Mouse (Mus musculus): ENCODE data around the gene Banf2. TPM values are rescaled to one million over a fixed set of nuclear protein-coding genes. Genes with fewer than 3 reads are reported as not detected.

Banf2 gene
- polyA plus RNA-seq, 1 experiment from 2014 or later: not detected

GRCm38 (mm10) chr2:144078897-144079296 lies 46.0 kb downstream of the Banf2 start:
- DNase-seq (ENCODE audit: low spot score): no peak
- no peaks in the 10 kb centered on the region for H3K27me3 ChIP-seq (ENCODE audit: low read depth, poor library complexity, severe bottlenecking)
- H3K4me3 ChIP-seq: no peak overlapping the region
- WGBS: 46% methylated on average over 3 of the region's 3 CpGs
- no peak overlapping the region for H3K27ac ChIP-seq
- H3K9me3 ChIP-seq (replicated peaks): no peaks in the 10 kb centered on the region
- H3K4me1 ChIP-seq: 0 out of 2 replicates have a peak, but pooled peaks cover 5% of the 10 kb centered on the region
- H3K36me3 ChIP-seq: no peaks in the 10 kb centered on the region

GRCm38 (mm10) chr2:144086183-144086847 lies 53.5 kb downstream of the Banf2 start:
- Histone ChIP-seq H3K27ac (peak overlapping the region; percentile 78), H3K27me3 (ENCODE audit: low read depth, poor library complexity, severe bottlenecking) (no peaks in the 10 kb centered on the region), H3K9me3 (replicated peaks) (no peaks in the 10 kb centered on the region), H3K4me1 (peaks cover 28% of the 10 kb centered on the region), H3K36me3 (no peaks in the 10 kb centered on the region), H3K4me3 (no peak overlapping the region)
- DNase-seq (ENCODE audit: low spot score): no peak
- WGBS: 34% methylated on average over 18 of the region's 18 CpGs

GRCm38 (mm10) chr2:144087899-144088584 lies 55.2 kb downstream of the Banf2 start:
- Histone ChIP-seq H3K4me3 (no peak overlapping the region), H3K27ac (0 out of 2 replicates have a peak overlapping the region, but pooled peaks have one; percentile 14)
- WGBS: 51% methylated on average over 9 of the region's 9 CpGs

GRCm38 (mm10) chr2:144092767-144093166 lies 59.9 kb downstream of the Banf2 start:
- Histone ChIP-seq H3K36me3 (no peaks in the 10 kb centered on the region), H3K4me1 (peaks cover 10% of the 10 kb centered on the region), H3K27ac (no peak overlapping the region), H3K9me3 (replicated peaks) (no peaks in the 10 kb centered on the region), H3K27me3 (ENCODE audit: low read depth, poor library complexity, severe bottlenecking) (no peaks in the 10 kb centered on the region), H3K4me3 (no peak overlapping the region)
- 85% methylated on average over 4 of the region's 4 CpGs for WGBS
- DNase-seq (ENCODE audit: low spot score): no peak

More at GRCm38 (mm10) chr2:144087899-144088584, 55.2 kb downstream of the Banf2 start:
- Histone ChIP-seq H3K9me3 (replicated peaks) (no peaks in the 10 kb centered on the region), H3K36me3 (no peaks in the 10 kb centered on the region), H3K27me3 (ENCODE audit: low read depth, poor library complexity, severe bottlenecking) (no peaks in the 10 kb centered on the region), H3K4me1 (peaks cover 28% of the 10 kb centered on the region)
- no peak for DNase-seq (ENCODE audit: low spot score)

GRCm38 (mm10) chr2:144094721-144095120 lies 61.9 kb downstream of the Banf2 start:
- DNase-seq (ENCODE audit: low spot score): no peak
- H3K27me3 ChIP-seq (ENCODE audit: low read depth, poor library complexity, severe bottlenecking): no peaks in the 10 kb centered on the region
- no peaks in the 10 kb centered on the region for H3K9me3 ChIP-seq (replicated peaks)
- H3K27ac ChIP-seq: no peak overlapping the region
- no peaks in the 10 kb centered on the region for H3K36me3 ChIP-seq
- H3K4me3 ChIP-seq: no peak overlapping the region
- WGBS: 86% methylated on average over 1 of the region's 1 CpGs
- H3K4me1 ChIP-seq: peaks cover 3% of the 10 kb centered on the region; the same call in 1 of the 2 replicates

GRCm38 (mm10) chr2:144101463-144101961 lies 68.7 kb downstream of the Banf2 start:
- DNase-seq (ENCODE audit: low spot score): no peak
- Histone ChIP-seq H3K27me3 (ENCODE audit: low read depth, poor library complexity, severe bottlenecking) (no peaks in the 10 kb centered on the region), H3K9me3 (replicated peaks) (no peaks in the 10 kb centered on the region), H3K4me1 (no peaks in the 10 kb centered on the region; the same call in 1 of the 2 replicates), H3K27ac (no peak overlapping the region), H3K4me3 (no peak overlapping the region), H3K36me3 (no peaks in the 10 kb centered on the region)
- 83% methylated on average over 13 of the region's 13 CpGs for WGBS

GRCm38 (mm10) chr2:144107374-144107773 lies 74.5 kb downstream of the Banf2 start:
- H3K27me3 ChIP-seq (ENCODE audit: low read depth, poor library complexity, severe bottlenecking): no peaks in the 10 kb centered on the region
- WGBS: 92% methylated on average over 5 of the region's 5 CpGs
- no peak for DNase-seq (ENCODE audit: low spot score)

GRCm38 (mm10) chr2:144107810-144108209 lies 75.0 kb downstream of the Banf2 start:
- no peaks in the 10 kb centered on the region for H3K4me1 ChIP-seq
- H3K27me3 ChIP-seq (ENCODE audit: low read depth, poor library complexity, severe bottlenecking): no peaks in the 10 kb centered on the region
- DNase-seq (ENCODE audit: low spot score): no peak
- no peak overlapping the region for H3K27ac ChIP-seq
- no peaks in the 10 kb centered on the region for H3K9me3 ChIP-seq (replicated peaks)
- no peaks in the 10 kb centered on the region for H3K36me3 ChIP-seq
- H3K4me3 ChIP-seq: no peak overlapping the region
- 90% methylated on average over 2 of the region's 2 CpGs for WGBS

More at GRCm38 (mm10) chr2:144107374-144107773, 74.5 kb downstream of the Banf2 start:
- H3K4me1 ChIP-seq: no peaks in the 10 kb centered on the region
- H3K27ac ChIP-seq: no peak overlapping the region
- H3K9me3 ChIP-seq (replicated peaks): no peaks in the 10 kb centered on the region
- H3K36me3 ChIP-seq: no peaks in the 10 kb centered on the region
- H3K4me3 ChIP-seq: no peak overlapping the region

GRCm38 (mm10) chr2:144108376-144108775 lies 75.5 kb downstream of the Banf2 start:
- DNase-seq (ENCODE audit: low spot score): no peak
- no peak overlapping the region for H3K27ac ChIP-seq
- no peaks in the 10 kb centered on the region for H3K9me3 ChIP-seq (replicated peaks)
- no peaks in the 10 kb centered on the region for H3K36me3 ChIP-seq
- H3K27me3 ChIP-seq (ENCODE audit: low read depth, poor library complexity, severe bottlenecking): no peaks in the 10 kb centered on the region
- H3K4me1 ChIP-seq: no peaks in the 10 kb centered on the region
- WGBS: 91% methylated on average over 3 of the region's 3 CpGs
- no peak overlapping the region for H3K4me3 ChIP-seq

GRCm38 (mm10) chr2:144111966-144112365 lies 79.1 kb downstream of the Banf2 start:
- H3K4me3 ChIP-seq: no peak overlapping the region
- no peaks in the 10 kb centered on the region for H3K27me3 ChIP-seq (ENCODE audit: low read depth, poor library complexity, severe bottlenecking)
- H3K4me1 ChIP-seq: no peaks in the 10 kb centered on the region
- DNase-seq (ENCODE audit: low spot score): no peak
- WGBS: 81% methylated on average over 7 of the region's 7 CpGs
- H3K36me3 ChIP-seq: no peaks in the 10 kb centered on the region
- no peak overlapping the region for H3K27ac ChIP-seq
- no peaks in the 10 kb centered on the region for H3K9me3 ChIP-seq (replicated peaks)

- Histone ChIP-seq H3K27ac (no peak overlapping the region), H3K4me3 (no peak overlapping the region), H3K36me3 (no peaks in the 10 kb centered on the region), H3K9me3 (replicated peaks) (no peaks in the 10 kb centered on the region), H3K4me1 (no peaks in the 10 kb centered on the region), H3K27me3 (ENCODE audit: low read depth, poor library complexity, severe bottlenecking) (no peaks in the 10 kb centered on the region)
- WGBS: 90% methylated on average over 5 of the region's 5 CpGs
- no peak for DNase-seq (ENCODE audit: low spot score)
Measured at GRCm38 (mm10) chr2:144112666-144113065, 79.8 kb downstream of the Banf2 start.

- Histone ChIP-seq H3K27me3 (ENCODE audit: low read depth, poor library complexity, severe bottlenecking) (no peaks in the 10 kb centered on the region), H3K27ac (no peak overlapping the region), H3K4me3 (no peak overlapping the region), H3K9me3 (replicated peaks) (no peaks in the 10 kb centered on the region), H3K4me1 (peaks cover 2% of the 10 kb centered on the region; the same call in 1 of the 2 replicates), H3K36me3 (no peaks in the 10 kb centered on the region)
- WGBS: 75% methylated on average over 2 of the region's 2 CpGs
- DNase-seq (ENCODE audit: low spot score): no peak
Measured at GRCm38 (mm10) chr2:144118061-144118460, 85.2 kb downstream of the Banf2 start.

- H3K27me3 ChIP-seq (ENCODE audit: low read depth, poor library complexity, severe bottlenecking): no peaks in the 10 kb centered on the region
- H3K27ac ChIP-seq: no peak overlapping the region
- peaks cover 10% of the 10 kb centered on the region for H3K4me1 ChIP-seq
- no peaks in the 10 kb centered on the region for H3K9me3 ChIP-seq (replicated peaks)
- no peaks in the 10 kb centered on the region for H3K36me3 ChIP-seq
- 88% methylated on average over 7 of the region's 7 CpGs for WGBS
- DNase-seq (ENCODE audit: low spot score): no peak
- H3K4me3 ChIP-seq: no peak overlapping the region
Measured at GRCm38 (mm10) chr2:144120186-144120823, 87.4 kb downstream of the Banf2 start.
